Mouse (Mus musculus) liver, postnatal 0 days (tissue): ENCODE data around the gene Stil.

Experiments
- CTCF ChIP-seq: sonication (generic); IDR thresholded peaks from 2 replicates; pipeline ENCODE4 v1.5.1; 2016; ENCODE audit warnings: antibody characterized with exemption, low read depth
- EP300 ChIP-seq: IDR thresholded peaks from 2 replicates; pipeline ENCODE4 v1.6.1; 2016; ENCODE audit warnings: antibody characterized with exemption, low read depth, mild to moderate bottlenecking

- TF ChIP-seq EP300 (no peak), CTCF (no peak)
Observed at GRCm38 (mm10) chr4:115058871-115059590, 59.1 kb downstream of the Stil start.
